Mouse (Mus musculus): ENCODE data around the gene Gp9. TPM values are rescaled to one million over a fixed set of nuclear protein-coding genes. Genes with fewer than 3 reads are reported as not detected.

Gp9 gene
- polyA plus RNA-seq (2012; rRNA removed): 0.15 TPM in 1 of 2 replicates, not detected in the other

GRCm38 (mm10) chr6:87777842-87778241 is at the start of gene Gp9:
Gene Gp9 (plus strand): TSS chr6:87778072.

GRCm38 (mm10) chr6:87730591-87731462 is 47.0 kb upstream of the Gp9 start, which contains the start of gene Efcc1:
Gene Efcc1 (plus strand): TSS chr6:87730869.

GRCm38 (mm10) chr6:87811675-87812338 is 33.9 kb downstream of the Gp9 start, which contains the start of gene Rab43:
Gene Rab43 (minus strand): TSS chr6:87812164.

Other genes with a start within 250 kb of the Gp9 start
- 0.92 and 1.0 TPM in 2 replicates for gene Arhgap25, start 244.8 kb upstream of the Gp9 start, polyA plus RNA-seq (2012; rRNA removed)
- 1.1 and 1.6 TPM in 2 replicates for gene Prokr1, start 187.3 kb upstream of the Gp9 start, polyA plus RNA-seq (2012; rRNA removed)
- 6.8 and 7.7 TPM in 2 replicates for gene Aplf, start 105.9 kb upstream of the Gp9 start, polyA plus RNA-seq (2012; rRNA removed)
- gene Efcc1, start 47.2 kb upstream of the Gp9 start, polyA plus RNA-seq (2012; rRNA removed): 3.7 and 4.2 TPM in 2 replicates
- gene Rab43, start 34.1 kb downstream of the Gp9 start, polyA plus RNA-seq (2012; rRNA removed): 13.4 and 13.8 TPM in 2 replicates
- gene Gm45140, start 57.7 kb downstream of the Gp9 start, polyA plus RNA-seq (2012; rRNA removed): 6.0 and 8.7 TPM in 2 replicates
- gene Isy1, start 60.7 kb downstream of the Gp9 start, polyA plus RNA-seq (2012; rRNA removed): 32.0 and 38.4 TPM in 2 replicates
- gene Cnbp, start 73.0 kb downstream of the Gp9 start, polyA plus RNA-seq (2012; rRNA removed): 263 and 285 TPM in 2 replicates
- 113 and 116 TPM in 2 replicates for gene Copg1, start 109.7 kb downstream of the Gp9 start, polyA plus RNA-seq (2012; rRNA removed)
- 41.5 and 42.1 TPM in 2 replicates for gene Hmces, start 135.9 kb downstream of the Gp9 start, polyA plus RNA-seq (2012; rRNA removed)
- 72.2 and 90.4 TPM in 2 replicates for gene H1fx, start 203.6 kb downstream of the Gp9 start, polyA plus RNA-seq (2012; rRNA removed)

Data from central nervous system, embryonic 18 days (tissue).